Mouse (Mus musculus) small intestine, adult 2 months (tissue): Measurements from ENCODE around the gene Tom1l1. TPM values are rescaled to one million over a fixed set of nuclear protein-coding genes. Genes with fewer than 3 reads are reported as not detected.

ENCODE experiments used
- H3K27ac ChIP-seq: fragments of 200-500 bp; 2 replicates; pipeline ENCODE4 v1.5.1; 2012; ENCODE audit warnings: low read depth, low read length, control low read depth, inconsistent platforms; ENCODE audit not compliant: insufficient read depth
- H3K27me3 ChIP-seq: fragments of 200-500 bp; 2 replicates; pipeline ENCODE4 v1.6.1; 2012; ENCODE audit warnings: mild to moderate bottlenecking, moderate library complexity, low read length, inconsistent platforms; ENCODE audit not compliant: control insufficient read depth, insufficient read depth
- H3K36me3 ChIP-seq: fragments of 200-500 bp; 2 replicates; pipeline ENCODE4 v1.6.1; 2012; ENCODE audit warnings: mild to moderate bottlenecking, low read length, control low read depth, inconsistent platforms; ENCODE audit not compliant: control insufficient read depth, insufficient read depth
- H3K4me1 ChIP-seq: fragments of 200-500 bp; 2 replicates; pipeline ENCODE4 v1.6.1; 2012; ENCODE audit warnings: low read length, inconsistent platforms, mixed read lengths; ENCODE audit not compliant: control insufficient read depth, insufficient read depth, insufficient read length
- H3K4me3 ChIP-seq: fragments of 200-500 bp; 2 replicates; pipeline ENCODE4 v1.5.1; 2012; ENCODE audit warnings: low read depth, mild to moderate bottlenecking, control low read depth, inconsistent platforms, low read length, moderate library complexity
- CTCF ChIP-seq: fragments of 200-500 bp; IDR thresholded peaks from 2 replicates; pipeline ENCODE4 v1.5.1; 2012; ENCODE audit warnings: low read depth, mild to moderate bottlenecking, control low read depth, inconsistent platforms, low read length, moderate library complexity, mixed read lengths; ENCODE audit not compliant: insufficient replicate concordance, insufficient read length; ENCODE audit errors: extremely low read depth
- POLR2A ChIP-seq: fragments of 200-500 bp; IDR thresholded peaks from 2 replicates; pipeline ENCODE4 v1.6.1; 2012; ENCODE audit warnings: low read depth, mild to moderate bottlenecking, control low read depth, inconsistent platforms, low read length, moderate library complexity
- WGBS: fragments of 180-500 bp; shearing (Covaris S2); methylation state at CpG from one replicate; pipeline ENCODE4 v1.1.7; 2018; 5-methylcytosine and 5-hydroxymethylcytosine counted together
- polyA plus RNA-seq: library from polyadenylated mRNA; depleted of rRNA; stranded (reverse); fragments of >200 nt; gene quantifications from 2 replicates; pipeline ENCODE4 v1.2.3, GENCODE M21; 2012

Gene Tom1l1
- polyA plus RNA-seq, 1 experiment, result 9.7 TPM

DNA sequence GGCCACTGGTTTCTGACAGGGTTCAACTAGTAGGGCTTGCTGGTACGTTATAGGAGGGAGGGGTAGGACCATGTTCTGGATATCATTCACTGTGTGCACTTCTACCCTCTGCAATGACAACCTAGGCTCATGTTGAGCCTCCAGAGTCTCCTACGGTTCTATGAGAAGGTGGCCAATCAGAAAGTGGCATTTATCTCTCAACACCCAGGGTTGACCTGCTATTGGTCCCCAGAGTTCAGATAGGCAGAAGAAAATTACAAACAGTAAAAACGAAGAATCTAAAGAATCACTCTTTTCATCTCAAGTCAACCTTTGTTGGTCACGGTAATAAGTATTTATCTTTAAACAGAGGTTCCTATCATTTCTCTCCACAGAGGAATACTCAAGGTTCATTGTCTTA is 21.2 kb downstream of the Tom1l1 start:
- Histone ChIP-seq H3K27ac (peak overlapping the region; percentile 99), H3K4me1 (peaks cover 27% of the 10 kb centered on the region; the same call in 1 of the 2 replicates), H3K36me3 (peaks cover 8% of the 10 kb centered on the region; the same call in 1 of the 2 replicates), H3K27me3 (no peaks in the 10 kb centered on the region), H3K4me3 (no peak overlapping the region)
- no peak for TF ChIP-seq POLR2A
- TF ChIP-seq CTCF, result no peak
- 56% methylated on average over 4 of the region's 4 CpGs for WGBS

- TF ChIP-seq POLR2A (no peak), CTCF (no peak)
- Histone ChIP-seq H3K36me3 (peaks cover 14% of the 10 kb centered on the region), H3K4me3 (no peak overlapping the region), H3K27ac (peak overlapping the region; percentile 99), H3K27me3 (no peaks in the 10 kb centered on the region), H3K4me1 (peaks cover 27% of the 10 kb centered on the region; the same call in 1 of the 2 replicates)
- WGBS, result 28% methylated on average over 3 of the region's 3 CpGs
Measured at GRCm38 (mm10) chr11:90666144-90666757, 21.9 kb downstream of the Tom1l1 start.

DNA sequence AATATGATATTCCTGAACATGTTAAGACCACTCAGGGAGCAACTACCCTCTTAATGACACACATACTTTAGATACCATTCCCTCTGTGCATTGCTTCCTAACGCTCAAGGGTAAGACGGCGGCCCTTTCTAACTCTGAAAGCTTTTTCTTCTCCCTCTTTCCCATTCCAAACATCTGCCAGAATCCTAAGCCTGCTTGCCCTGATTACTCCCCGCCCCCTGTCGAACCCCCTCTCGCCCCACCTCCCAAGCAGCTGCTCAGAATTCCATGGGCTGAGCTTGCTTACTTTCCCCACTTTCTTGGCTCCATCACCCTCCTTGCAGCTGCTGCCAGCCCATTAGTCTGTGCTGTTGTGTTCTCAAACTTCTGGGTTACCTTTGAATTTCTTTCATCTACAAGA is 23.0 kb downstream of the Tom1l1 start:
- H3K27me3 ChIP-seq, result no peaks in the 10 kb centered on the region
- no peak for TF ChIP-seq POLR2A
- TF ChIP-seq CTCF, result no peak
- 55% methylated on average over 6 of the region's 6 CpGs for WGBS
- peaks cover 29% of the 10 kb centered on the region; the same call in 1 of the 2 replicates for H3K4me1 ChIP-seq
- H3K36me3 ChIP-seq, result peaks cover 18% of the 10 kb centered on the region
- no peak overlapping the region for H3K4me3 ChIP-seq
- H3K27ac ChIP-seq, result 0 out of 2 replicates have a peak overlapping the region, but pooled peaks have one; percentile 39

GRCm38 (mm10) chr11:90664345-90664986 is 23.7 kb downstream of the Tom1l1 start:
- peaks cover 21% of the 10 kb centered on the region for H3K36me3 ChIP-seq
- no peak for TF ChIP-seq POLR2A
- no peak for TF ChIP-seq CTCF
- peak overlapping the region; percentile 39; the same call in 1 of the 2 replicates for H3K27ac ChIP-seq
- H3K4me1 ChIP-seq, result peaks cover 29% of the 10 kb centered on the region; the same call in 1 of the 2 replicates
- no peak overlapping the region for H3K4me3 ChIP-seq
- whole genome bisulfite sequencing, result 26% methylated on average over 8 of the region's 8 CpGs
- H3K27me3 ChIP-seq, result no peaks in the 10 kb centered on the region

- Histone ChIP-seq H3K4me1 (peaks cover 29% of the 10 kb centered on the region; the same call in 1 of the 2 replicates), H3K4me3 (no peak overlapping the region), H3K27me3 (no peaks in the 10 kb centered on the region), H3K27ac (peak overlapping the region; percentile 65), H3K36me3 (peaks cover 24% of the 10 kb centered on the region)
- no peak for TF ChIP-seq CTCF
- TF ChIP-seq POLR2A, result no peak
- 66% methylated on average over 5 of the region's 5 CpGs for WGBS
Measured at GRCm38 (mm10) chr11:90663618-90664297, 24.4 kb downstream of the Tom1l1 start.

- Histone ChIP-seq H3K36me3 (peaks cover 25% of the 10 kb centered on the region), H3K4me3 (no peak overlapping the region), H3K27me3 (no peaks in the 10 kb centered on the region), H3K4me1 (peaks cover 29% of the 10 kb centered on the region; the same call in 1 of the 2 replicates), H3K27ac (peak overlapping the region; percentile 65)
- no peak for TF ChIP-seq CTCF
- TF ChIP-seq POLR2A, result no peak
- 16% methylated on average over 3 of the region's 3 CpGs for WGBS
Measured at GRCm38 (mm10) chr11:90663052-90663451, 25.1 kb downstream of the Tom1l1 start.

DNA sequence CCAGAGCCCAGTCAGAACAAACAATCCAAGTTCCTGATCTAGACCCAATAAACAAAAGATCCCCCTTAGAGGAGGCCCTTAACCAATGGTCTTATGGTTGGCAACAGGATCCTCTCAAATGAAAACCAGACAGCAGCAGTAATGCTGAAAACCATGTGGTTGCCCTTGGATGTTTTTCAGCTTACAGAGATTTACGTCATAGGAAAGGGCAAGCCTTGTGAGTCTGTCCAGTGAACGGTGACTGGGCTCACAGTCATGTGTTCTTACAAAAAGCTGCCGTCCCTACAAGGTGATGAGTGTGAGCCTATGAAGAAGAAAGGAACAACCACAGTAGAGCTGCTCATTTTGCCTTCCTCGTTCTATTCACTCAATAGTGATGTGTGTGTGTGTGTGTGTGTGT is 27.5 kb downstream of the Tom1l1 start:
- H3K27me3 ChIP-seq, result no peaks in the 10 kb centered on the region
- 88% methylated on average over 4 of the region's 4 CpGs for WGBS
- TF ChIP-seq POLR2A (no peak), CTCF (no peak)
- no peak overlapping the region for H3K4me3 ChIP-seq
- no peak overlapping the region for H3K27ac ChIP-seq
- H3K36me3 ChIP-seq, result peaks cover 42% of the 10 kb centered on the region
- H3K4me1 ChIP-seq, result peaks cover 20% of the 10 kb centered on the region; the same call in 1 of the 2 replicates
